Mouse (Mus musculus) forebrain, embryonic 14.5 days (tissue): Measurements from ENCODE around the gene Tll2. TPM values are rescaled to one million over a fixed set of nuclear protein-coding genes. Genes with fewer than 3 reads are reported as not detected.

ENCODE experiments used
- ATAC-seq: fragments of 200-750 bp; cut with Nextera tagmentation; 2 replicates; pipeline ENCODE4 v1.8.0; 2017; ENCODE audit warnings: mild to moderate bottlenecking, moderate library complexity
- DNase-seq: peaks from one replicate; pipeline ENCODE4 v3.0.0-alpha.2; 2015; ENCODE audit warnings: low spot score
- H3K27ac ChIP-seq: fragments of 300-500 bp; sonication (generic); 2 replicates; pipeline ENCODE4 v1.5.1; 2014; ENCODE audit warnings: low read depth, mild to moderate bottlenecking, control low read depth, low read length, moderate library complexity
- H3K27me3 ChIP-seq: fragments of 300-500 bp; sonication (generic); replicated peaks from 2 replicates; pipeline ENCODE4 v1.6.1; 2014; ENCODE audit warnings: low read length, control low read depth, mixed read lengths; ENCODE audit not compliant: control insufficient read depth, insufficient read depth
- H3K36me3 ChIP-seq: fragments of 300-500 bp; sonication (generic); 2 replicates; pipeline ENCODE4 v1.6.1; 2014; ENCODE audit warnings: low read length, control low read depth; ENCODE audit not compliant: control insufficient read depth, insufficient read depth
- H3K4me1 ChIP-seq: fragments of 300-500 bp; sonication (generic); 2 replicates; pipeline ENCODE4 v1.6.1; 2014; ENCODE audit warnings: antibody characterized with exemption, low read length, control low read depth; ENCODE audit not compliant: control insufficient read depth, insufficient read depth
- H3K4me2 ChIP-seq: fragments of 300-500 bp; sonication (generic); 2 replicates; pipeline ENCODE4 v1.6.1; 2014; ENCODE audit warnings: mild to moderate bottlenecking, control low read depth, low read length
- H3K4me3 ChIP-seq: fragments of 300-500 bp; sonication (generic); 2 replicates; pipeline ENCODE4 v1.5.1; 2014; ENCODE audit warnings: low read depth, low read length, control low read depth
- H3K9ac ChIP-seq: fragments of 300-500 bp; sonication (generic); 2 replicates; pipeline ENCODE4 v1.6.1; 2014; ENCODE audit warnings: mild to moderate bottlenecking, low read length, control low read depth, moderate library complexity
- H3K9me3 ChIP-seq: fragments of 300-500 bp; sonication (generic); replicated peaks from 2 replicates; pipeline ENCODE4 v1.6.1; 2016; ENCODE audit warnings: low read length, control low read depth, mixed read lengths; ENCODE audit not compliant: control insufficient read depth
- WGBS: fragments of 180-500 bp; shearing (Covaris S2); extraction: QIAGEN DNeasy Blood & Tissue Kit; methylation state at CpG from one replicate; pipeline ENCODE4 v1.1.7; 2014; 5-methylcytosine and 5-hydroxymethylcytosine counted together
- polyA plus RNA-seq: library from polyadenylated mRNA; unstranded; fragments of >200 nt; fragmentation: Nextera tagmentation; extraction: Ambion mirVana; gene quantifications from 2 replicates; pipeline ENCODE4 v1.2.1, GENCODE M21; 2014

The Tll2 gene
- polyA plus RNA-seq: 0.89 and 0.97 TPM in 2 replicates

GRCm38 (mm10) chr19:41206811-41207344, at the start of gene Tll2:
Tll2 (minus strand) TSS chr19:41206835.
- Histone ChIP-seq H3K36me3 (peaks cover 6% of the 10 kb centered on the region; the same call in 1 of the 2 replicates), H3K4me1 (peaks cover 10% of the 10 kb centered on the region; the same call in 1 of the 2 replicates), H3K27ac (no peak within 1 kb of the TSS), H3K4me2 (peak within 1 kb of the TSS; percentile 93), H3K9ac (peak within 1 kb of the TSS; percentile 57), H3K27me3 (peaks cover 26% of the 10 kb centered on the region), H3K9me3 (no peaks in the 10 kb centered on the region), H3K4me3 (peak within 1 kb of the TSS; percentile 39)
- ATAC-seq (peak; percentile 93), DNase-seq (peak; percentile 63)
- WGBS: 1% methylated on average over 32 of the region's 32 CpGs

- H3K9me3 ChIP-seq: no peaks in the 10 kb centered on the region
- no peak overlapping the region for H3K4me3 ChIP-seq
- H3K27ac ChIP-seq: no peak overlapping the region
- ATAC-seq: no peak
- H3K36me3 ChIP-seq: peaks cover 6% of the 10 kb centered on the region
- H3K4me2 ChIP-seq: no peak overlapping the region
- no peaks in the 10 kb centered on the region for H3K4me1 ChIP-seq
- 81% methylated on average over 5 of the region's 5 CpGs for WGBS
- DNase-seq: no peak
- H3K27me3 ChIP-seq: no peaks in the 10 kb centered on the region
- no peak overlapping the region for H3K9ac ChIP-seq
Observed at GRCm38 (mm10) chr19:41254584-41254983, 47.9 kb upstream of the Tll2 start.

DNA sequence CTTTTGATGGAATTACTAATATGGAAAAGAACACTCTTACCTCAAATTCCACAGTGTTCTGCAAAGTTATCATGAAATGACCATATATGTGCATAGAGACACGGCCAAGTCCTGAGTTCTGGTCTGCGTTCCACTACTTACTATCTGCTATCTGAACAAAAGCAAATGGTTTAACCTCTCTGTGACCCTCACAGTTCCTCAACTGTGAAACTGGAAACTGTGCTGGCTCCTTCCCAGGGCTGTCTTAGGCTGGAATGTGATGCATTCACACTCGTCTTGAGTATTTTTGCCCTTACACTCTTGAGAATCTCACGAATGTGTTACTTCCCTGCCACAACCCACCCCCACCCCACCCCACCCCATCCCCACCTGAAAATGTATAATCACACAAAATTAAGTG, 42.3 kb upstream of the Tll2 start:
- no peaks in the 10 kb centered on the region for H3K4me1 ChIP-seq
- ATAC-seq: no peak
- H3K4me3 ChIP-seq: no peak overlapping the region
- no peak overlapping the region for H3K4me2 ChIP-seq
- DNase-seq: no peak
- H3K9ac ChIP-seq: no peak overlapping the region
- 83% methylated on average over 4 of the region's 4 CpGs for WGBS
- H3K27me3 ChIP-seq: no peaks in the 10 kb centered on the region
- H3K9me3 ChIP-seq: no peaks in the 10 kb centered on the region
- no peak overlapping the region for H3K27ac ChIP-seq
- peaks cover 21% of the 10 kb centered on the region for H3K36me3 ChIP-seq

- H3K27ac ChIP-seq: no peak overlapping the region
- H3K9ac ChIP-seq: no peak overlapping the region
- H3K9me3 ChIP-seq: no peaks in the 10 kb centered on the region
- DNase-seq: no peak
- H3K36me3 ChIP-seq: peaks cover 24% of the 10 kb centered on the region
- H3K4me2 ChIP-seq: no peak overlapping the region
- H3K27me3 ChIP-seq: no peaks in the 10 kb centered on the region
- ATAC-seq: no peak
- no peak overlapping the region for H3K4me3 ChIP-seq
- 98% methylated on average over 3 of the region's 3 CpGs for WGBS
- no peaks in the 10 kb centered on the region for H3K4me1 ChIP-seq
Observed at GRCm38 (mm10) chr19:41248271-41248670, 41.6 kb upstream of the Tll2 start.

DNA sequence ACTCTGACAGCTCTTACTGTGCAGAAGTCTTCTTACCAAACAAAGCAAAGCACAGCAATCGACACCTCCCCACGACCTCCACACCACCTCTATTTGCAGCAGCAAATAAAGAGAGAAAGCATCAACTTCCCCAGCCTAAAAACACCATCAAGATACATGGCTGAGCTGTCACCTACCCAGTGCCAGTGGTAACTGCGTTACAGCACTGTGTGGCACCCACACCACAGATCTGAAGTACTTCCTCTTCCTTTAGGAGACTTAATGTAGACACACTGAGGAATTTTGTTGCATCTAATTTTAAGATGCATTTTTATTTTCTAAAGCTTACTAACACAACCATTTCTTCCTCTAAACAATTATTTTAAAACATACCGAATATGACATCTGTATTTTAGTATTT, 39.6 kb upstream of the Tll2 start:
- no peak overlapping the region for H3K4me2 ChIP-seq
- no peak overlapping the region for H3K27ac ChIP-seq
- no peaks in the 10 kb centered on the region for H3K27me3 ChIP-seq
- no peak overlapping the region for H3K4me3 ChIP-seq
- no peaks in the 10 kb centered on the region for H3K9me3 ChIP-seq
- no peak overlapping the region for H3K9ac ChIP-seq
- 85% methylated on average over 4 of the region's 4 CpGs for WGBS
- no peak for DNase-seq
- no peak for ATAC-seq
- no peaks in the 10 kb centered on the region for H3K4me1 ChIP-seq
- H3K36me3 ChIP-seq: peaks cover 43% of the 10 kb centered on the region

- no peak overlapping the region for H3K4me2 ChIP-seq
- no peak overlapping the region for H3K9ac ChIP-seq
- ATAC-seq (no peak), DNase-seq (peak; percentile 71)
- H3K4me3 ChIP-seq: no peak overlapping the region
- H3K4me1 ChIP-seq: no peaks in the 10 kb centered on the region
- WGBS: 58% methylated on average over 6 of the region's 6 CpGs
- H3K27ac ChIP-seq: no peak overlapping the region
- H3K27me3 ChIP-seq: no peaks in the 10 kb centered on the region
- no peaks in the 10 kb centered on the region for H3K9me3 ChIP-seq
- peaks cover 56% of the 10 kb centered on the region for H3K36me3 ChIP-seq
Observed at GRCm38 (mm10) chr19:41244581-41244980, 37.9 kb upstream of the Tll2 start.

- no peak for ATAC-seq
- no peak overlapping the region for H3K9ac ChIP-seq
- no peak overlapping the region for H3K4me3 ChIP-seq
- WGBS: 99% methylated on average over 5 of the region's 5 CpGs
- H3K4me1 ChIP-seq: no peaks in the 10 kb centered on the region
- no peaks in the 10 kb centered on the region for H3K27me3 ChIP-seq
- DNase-seq: no peak
- peaks cover 65% of the 10 kb centered on the region for H3K36me3 ChIP-seq
- no peak overlapping the region for H3K27ac ChIP-seq
- H3K4me2 ChIP-seq: no peak overlapping the region
- no peaks in the 10 kb centered on the region for H3K9me3 ChIP-seq
Observed at GRCm38 (mm10) chr19:41241997-41242396, 35.4 kb upstream of the Tll2 start.

GRCm38 (mm10) chr19:41233698-41234097, 27.1 kb upstream of the Tll2 start:
- peaks cover 66% of the 10 kb centered on the region for H3K36me3 ChIP-seq
- 94% methylated on average over 4 of the region's 4 CpGs for WGBS
- H3K4me3 ChIP-seq: no peak overlapping the region
- ATAC-seq (no peak), DNase-seq (no peak)
- no peaks in the 10 kb centered on the region for H3K27me3 ChIP-seq
- no peaks in the 10 kb centered on the region for H3K9me3 ChIP-seq
- H3K4me2 ChIP-seq: no peak overlapping the region
- no peaks in the 10 kb centered on the region for H3K4me1 ChIP-seq
- H3K9ac ChIP-seq: no peak overlapping the region
- H3K27ac ChIP-seq: no peak overlapping the region

DNA sequence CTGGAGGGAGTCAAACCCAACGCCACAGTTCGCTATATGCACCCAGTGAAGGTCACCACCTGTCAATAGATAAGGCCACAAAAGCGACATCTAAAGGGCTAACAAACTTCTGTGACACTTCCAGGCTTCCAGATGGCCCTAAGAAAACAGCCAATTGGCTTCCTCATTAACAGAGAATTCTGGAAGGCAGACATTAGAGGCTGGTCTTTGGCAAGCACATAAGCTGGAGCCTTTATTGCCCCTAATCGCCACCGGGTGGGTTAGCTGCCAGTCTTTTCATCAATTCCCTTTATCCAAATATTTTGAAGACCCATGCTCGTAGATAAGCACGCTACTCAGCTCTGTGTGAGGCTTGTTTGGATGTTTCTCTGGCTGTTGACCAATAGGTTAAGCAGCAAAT, 1.7 kb upstream of the Tll2 start:
- WGBS: 35% methylated on average over 7 of the region's 7 CpGs
- no peak overlapping the region for H3K27ac ChIP-seq
- no peaks in the 10 kb centered on the region for H3K9me3 ChIP-seq
- no peak overlapping the region for H3K4me2 ChIP-seq
- ATAC-seq: no peak
- H3K9ac ChIP-seq: no peak overlapping the region
- H3K36me3 ChIP-seq: peaks cover 9% of the 10 kb centered on the region
- peaks cover 10% of the 10 kb centered on the region; the same call in 1 of the 2 replicates for H3K4me1 ChIP-seq
- H3K4me3 ChIP-seq: no peak overlapping the region
- H3K27me3 ChIP-seq: peaks cover 23% of the 10 kb centered on the region
- peak; percentile 66 for DNase-seq
